Mouse (Mus musculus) kidney, embryonic 14.5 days (tissue): Measurements from ENCODE around the gene Ntrk2. TPM values are rescaled to one million over a fixed set of nuclear protein-coding genes. Genes with fewer than 3 reads are reported as not detected.

Experiments used
- ATAC-seq: fragments of 200-750 bp; cut with Nextera tagmentation; 2 replicates; pipeline ENCODE4 v1.8.0; 2017; ENCODE audit warnings: moderate number of reproducible peaks, mild to moderate bottlenecking, moderate TSS enrichment, moderate library complexity; ENCODE audit not compliant: low FRiP score, low TSS enrichment
- H3K27ac ChIP-seq: fragments of 300-500 bp; sonication (generic); 2 replicates; pipeline ENCODE4 v1.5.1; 2014; ENCODE audit warnings: low read depth, mild to moderate bottlenecking, low read length, moderate library complexity, mixed read lengths
- H3K27me3 ChIP-seq: fragments of 300-500 bp; sonication (generic); 2 replicates; pipeline ENCODE4 v1.6.1; 2014; ENCODE audit warnings: mild to moderate bottlenecking, low read length; ENCODE audit not compliant: control insufficient read depth, insufficient read depth
- H3K36me3 ChIP-seq: fragments of 300-500 bp; sonication (generic); 2 replicates; pipeline ENCODE4 v1.6.1; 2014; ENCODE audit warnings: low read length, mixed read lengths; ENCODE audit not compliant: control insufficient read depth, insufficient read depth
- H3K4me1 ChIP-seq: fragments of 300-500 bp; sonication (generic); 2 replicates; pipeline ENCODE4 v1.6.1; 2014; ENCODE audit warnings: low read length, mixed read lengths; ENCODE audit not compliant: control insufficient read depth, insufficient read depth
- H3K4me2 ChIP-seq: fragments of 300-500 bp; sonication (generic); replicated peaks from 2 replicates; pipeline ENCODE4 v1.6.1; 2014; ENCODE audit warnings: low read depth, mild to moderate bottlenecking, low read length
- H3K4me3 ChIP-seq: fragments of 300-500 bp; sonication (generic); 2 replicates; pipeline ENCODE4 v1.5.1; 2014; ENCODE audit warnings: mild to moderate bottlenecking, low read length
- H3K9ac ChIP-seq: fragments of 300-500 bp; sonication (generic); 2 replicates; pipeline ENCODE4 v1.6.1; 2014; ENCODE audit warnings: low read depth, mild to moderate bottlenecking, low read length, moderate library complexity
- H3K9me3 ChIP-seq: fragments of 300-500 bp; sonication (generic); 2 replicates; pipeline ENCODE4 v1.6.1; 2016; ENCODE audit warnings: low read length; ENCODE audit not compliant: control insufficient read depth
- WGBS: fragments of 180-500 bp; shearing (Covaris S2); extraction: QIAGEN DNeasy Blood & Tissue Kit; methylation state at CpG from one replicate; pipeline ENCODE4 v1.1.7; 2014; 5-methylcytosine and 5-hydroxymethylcytosine counted together
- polyA plus RNA-seq: library from polyadenylated mRNA; unstranded; fragments of >200 nt; fragmentation: Nextera tagmentation; extraction: Ambion mirVana; gene quantifications from 2 replicates; pipeline ENCODE4 v1.2.1, GENCODE M21; 2014

Ntrk2 gene
- polyA plus RNA-seq, 1 experiment from 2014 or later = 5.6 TPM

DNA sequence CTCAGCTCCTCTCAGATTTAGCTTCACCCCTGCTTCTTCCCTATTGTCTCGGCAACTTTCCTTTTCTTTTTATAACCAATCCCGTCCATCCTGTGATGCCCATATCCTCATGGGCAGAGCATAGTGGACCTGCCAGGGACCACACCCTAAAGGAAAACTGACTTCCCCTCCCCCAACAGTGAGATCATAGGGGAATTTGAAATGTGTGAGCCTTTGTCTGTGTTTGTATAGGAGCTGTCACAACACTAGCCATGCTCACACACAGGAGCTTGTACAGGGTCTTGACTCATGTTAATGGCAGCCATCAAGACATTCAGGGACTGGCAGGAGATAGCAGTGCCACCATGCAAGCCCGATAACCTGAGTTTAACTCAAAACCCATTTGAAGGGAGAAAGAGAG is 118.1 kb downstream of the Ntrk2 start:
- 85% methylated on average over 3 of the region's 3 CpGs for WGBS

GRCm38 (mm10) chr13:58927186-58927585 is 120.8 kb downstream of the Ntrk2 start:
- no peak for ATAC-seq
- Histone ChIP-seq H3K36me3 (no peaks in the 10 kb centered on the region), H3K27me3 (no peaks in the 10 kb centered on the region), H3K27ac (no peak overlapping the region), H3K4me3 (no peak overlapping the region), H3K4me2 (no peak overlapping the region), H3K9me3 (no peaks in the 10 kb centered on the region), H3K9ac (no peak overlapping the region), H3K4me1 (no peaks in the 10 kb centered on the region)
- 90% methylated on average over 3 of the region's 3 CpGs for WGBS

More for the DNA sequence above, 118.1 kb downstream of the Ntrk2 start:
- no peak for ATAC-seq
- H3K4me2 ChIP-seq = no peak overlapping the region
- H3K4me1 ChIP-seq = no peaks in the 10 kb centered on the region
- H3K9ac ChIP-seq = no peak overlapping the region
- H3K9me3 ChIP-seq = no peaks in the 10 kb centered on the region
- no peaks in the 10 kb centered on the region for H3K36me3 ChIP-seq
- no peaks in the 10 kb centered on the region for H3K27me3 ChIP-seq
- no peak overlapping the region for H3K27ac ChIP-seq
- no peak overlapping the region for H3K4me3 ChIP-seq

- no peaks in the 10 kb centered on the region for H3K27me3 ChIP-seq
- ATAC-seq = no peak
- 81% methylated on average over 16 of the region's 16 CpGs for WGBS
- no peaks in the 10 kb centered on the region for H3K36me3 ChIP-seq
- H3K4me2 ChIP-seq = no peak overlapping the region
- H3K9ac ChIP-seq = no peak overlapping the region
- no peak overlapping the region for H3K4me3 ChIP-seq
- no peak overlapping the region for H3K27ac ChIP-seq
- no peaks in the 10 kb centered on the region for H3K9me3 ChIP-seq
- H3K4me1 ChIP-seq = no peaks in the 10 kb centered on the region
Observed at GRCm38 (mm10) chr13:58927656-58928226, 121.4 kb downstream of the Ntrk2 start.

GRCm38 (mm10) chr13:58928668-58929436 is 122.5 kb downstream of the Ntrk2 start:
- Histone ChIP-seq H3K4me1 (no peaks in the 10 kb centered on the region), H3K4me2 (no peak overlapping the region), H3K4me3 (no peak overlapping the region), H3K9ac (no peak overlapping the region), H3K36me3 (no peaks in the 10 kb centered on the region), H3K9me3 (no peaks in the 10 kb centered on the region), H3K27me3 (no peaks in the 10 kb centered on the region), H3K27ac (no peak overlapping the region)
- ATAC-seq = no peak
- WGBS = 81% methylated on average over 15 of the region's 15 CpGs

DNA sequence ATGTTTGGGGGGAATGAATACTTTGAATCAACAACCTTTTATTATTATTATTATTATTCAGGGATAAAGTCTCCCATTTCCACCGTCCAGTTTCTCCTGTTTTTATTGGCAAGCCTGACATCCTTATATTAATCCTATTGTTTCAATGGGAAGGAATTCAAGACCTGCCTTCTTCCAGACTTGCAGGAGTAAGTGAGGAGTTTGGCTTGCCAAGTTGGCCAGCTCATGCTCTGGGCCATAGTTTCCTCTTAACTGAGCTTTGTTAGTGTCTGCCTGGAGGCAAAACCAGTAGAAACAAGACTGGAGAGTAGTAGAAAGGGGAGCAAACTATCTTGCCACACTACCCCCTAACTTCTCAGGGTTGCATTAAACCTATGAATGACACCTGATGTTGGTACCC is 123.8 kb downstream of the Ntrk2 start:
- no peak for ATAC-seq
- Histone ChIP-seq H3K9ac (no peak overlapping the region), H3K27ac (no peak overlapping the region), H3K4me3 (no peak overlapping the region), H3K4me2 (no peak overlapping the region), H3K36me3 (no peaks in the 10 kb centered on the region), H3K9me3 (no peaks in the 10 kb centered on the region), H3K4me1 (no peaks in the 10 kb centered on the region), H3K27me3 (no peaks in the 10 kb centered on the region)
- WGBS = 51% methylated on average over 1 of the region's 1 CpGs

GRCm38 (mm10) chr13:58933126-58933525 is 126.8 kb downstream of the Ntrk2 start:
- H3K27me3 ChIP-seq = no peaks in the 10 kb centered on the region
- no peaks in the 10 kb centered on the region for H3K36me3 ChIP-seq
- H3K9ac ChIP-seq = no peak overlapping the region
- no peak overlapping the region for H3K4me2 ChIP-seq
- 55% methylated on average over 4 of the region's 4 CpGs for WGBS
- no peak for ATAC-seq
- no peaks in the 10 kb centered on the region for H3K9me3 ChIP-seq
- H3K4me3 ChIP-seq = no peak overlapping the region
- H3K4me1 ChIP-seq = 0 out of 2 replicates have a peak, but pooled peaks cover 3% of the 10 kb centered on the region
- H3K27ac ChIP-seq = no peak overlapping the region

DNA sequence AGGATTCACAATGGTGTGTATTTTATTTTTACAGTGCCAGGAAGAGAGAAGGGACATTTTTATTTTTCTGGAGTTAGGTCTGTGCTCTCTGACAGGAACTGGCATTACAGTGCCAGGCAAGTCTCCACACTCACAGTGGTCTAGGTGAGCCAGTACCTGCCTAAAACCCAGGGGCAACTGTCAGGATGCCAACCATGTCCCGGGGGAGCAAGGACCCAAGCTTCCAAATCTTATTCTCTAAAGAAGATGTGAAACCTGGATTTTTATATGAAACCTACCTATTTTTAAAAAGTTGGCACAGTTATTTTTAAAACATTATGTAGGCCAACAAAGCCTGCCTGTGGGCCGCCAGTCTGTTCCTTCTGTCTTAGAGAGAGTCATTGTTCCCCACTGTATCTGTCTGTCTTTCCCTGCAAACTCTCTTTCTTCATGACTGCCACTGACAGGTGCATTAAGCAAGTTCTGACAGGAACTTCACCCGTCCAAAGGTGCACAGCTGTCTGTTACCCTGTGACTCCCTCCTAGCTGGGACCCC is 128.3 kb downstream of the Ntrk2 start:
- Histone ChIP-seq H3K27me3 (no peaks in the 10 kb centered on the region), H3K9me3 (no peaks in the 10 kb centered on the region), H3K36me3 (no peaks in the 10 kb centered on the region), H3K4me2 (no peak overlapping the region), H3K9ac (no peak overlapping the region), H3K4me1 (0 out of 2 replicates have a peak, but pooled peaks cover 3% of the 10 kb centered on the region), H3K27ac (no peak overlapping the region), H3K4me3 (no peak overlapping the region)
- ATAC-seq = no peak
- WGBS = 82% methylated on average over 3 of the region's 3 CpGs

DNA sequence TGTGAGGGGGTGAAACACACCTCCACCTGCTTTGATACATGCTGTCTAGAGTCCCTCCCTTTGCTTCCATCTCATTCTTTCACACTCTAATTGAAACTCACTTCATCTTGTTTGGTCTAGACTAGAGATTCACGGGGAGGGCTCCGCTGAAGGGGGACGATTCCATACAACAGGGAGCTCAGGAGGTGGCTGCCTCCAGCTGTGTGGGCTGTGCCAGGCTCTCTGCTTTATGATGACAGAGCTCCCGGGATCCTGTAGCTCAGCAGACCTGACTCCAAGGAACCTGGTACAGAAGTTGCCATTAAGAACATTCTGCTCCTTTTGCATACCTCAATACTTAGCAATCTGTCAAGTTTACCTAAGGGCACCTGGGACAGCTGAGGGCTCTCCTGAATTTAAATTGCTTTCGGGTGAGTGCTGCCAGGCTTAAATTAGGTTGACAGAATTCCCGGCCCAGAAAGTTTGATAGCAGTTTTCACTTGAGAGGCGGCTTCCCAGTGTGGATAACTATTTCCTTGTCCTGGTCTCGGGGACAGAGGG is 129.7 kb downstream of the Ntrk2 start:
- WGBS = 2% methylated on average over 8 of the region's 8 CpGs

GRCm38 (mm10) chr13:58937884-58938283 is 131.5 kb downstream of the Ntrk2 start:
- ATAC-seq = no peak
- H3K27me3 ChIP-seq = no peaks in the 10 kb centered on the region
- 96% methylated on average over 12 of the region's 12 CpGs for WGBS
- no peak overlapping the region for H3K27ac ChIP-seq
- H3K4me1 ChIP-seq = 0 out of 2 replicates have a peak, but pooled peaks cover 3% of the 10 kb centered on the region
- H3K4me2 ChIP-seq = no peak overlapping the region
- no peak overlapping the region for H3K9ac ChIP-seq
- no peaks in the 10 kb centered on the region for H3K36me3 ChIP-seq
- H3K4me3 ChIP-seq = no peak overlapping the region
- no peaks in the 10 kb centered on the region for H3K9me3 ChIP-seq

More for the DNA sequence above, 129.7 kb downstream of the Ntrk2 start:
- no peak overlapping the region for H3K27ac ChIP-seq
- no peaks in the 10 kb centered on the region for H3K27me3 ChIP-seq
- no peaks in the 10 kb centered on the region for H3K36me3 ChIP-seq
- H3K4me2 ChIP-seq = no peak overlapping the region
- H3K9ac ChIP-seq = no peak overlapping the region
- no peak overlapping the region for H3K4me3 ChIP-seq
- H3K9me3 ChIP-seq = no peaks in the 10 kb centered on the region
- ATAC-seq = no peak
- H3K4me1 ChIP-seq = 0 out of 2 replicates have a peak, but pooled peaks cover 3% of the 10 kb centered on the region
